Mouse (Mus musculus) layer of hippocampus, adult 18-20 months (tissue): Measurements from ENCODE around the gene Fam120b. TPM values are rescaled to one million over a fixed set of nuclear protein-coding genes. Genes with fewer than 3 reads are reported as not detected.

Experiments
- DNase-seq, 2 experiments: peaks; one replicate each; pipeline ENCODE4 v3.0.0; 2022; ENCODE audit warnings: low spot score in 2 of 2
- long read RNA-seq: library from polyadenylated mRNA; stranded (forward); transcript quantifications from one replicate; pipeline ENCODE4 v2.0.0, GENCODE M21; 2021
- total RNA-seq, 2 experiments: library from RNA; stranded (reverse); gene quantifications; 2 replicates each; pipeline ENCODE4 v1.2.3; 2021

Gene Fam120b
- total RNA-seq = 10 to 100 TPM; 48.6 to 48.9 TPM
- long read RNA-seq, full-length matches to known transcripts = 54 of 78 reads
- long read RNA-seq, partial matches to known transcripts = 8 of 78 reads
- long read RNA-seq, other reads (novel, unspliced or antisense) = 16 of 78 reads

GRCm38 (mm10) chr17:15395997-15396675, at the start of gene Fam120b:
Gene Fam120b (plus strand): TSS chr17:15396202.
- peak; percentile 92 to 96 for DNase-seq

GRCm38 (mm10) chr17:15350152-15350551, 45.9 kb upstream of the Fam120b start:
- DNase-seq = no peak

GRCm38 (mm10) chr17:15352869-15353610, 43.0 kb upstream of the Fam120b start:
- DNase-seq = no peak

DNA sequence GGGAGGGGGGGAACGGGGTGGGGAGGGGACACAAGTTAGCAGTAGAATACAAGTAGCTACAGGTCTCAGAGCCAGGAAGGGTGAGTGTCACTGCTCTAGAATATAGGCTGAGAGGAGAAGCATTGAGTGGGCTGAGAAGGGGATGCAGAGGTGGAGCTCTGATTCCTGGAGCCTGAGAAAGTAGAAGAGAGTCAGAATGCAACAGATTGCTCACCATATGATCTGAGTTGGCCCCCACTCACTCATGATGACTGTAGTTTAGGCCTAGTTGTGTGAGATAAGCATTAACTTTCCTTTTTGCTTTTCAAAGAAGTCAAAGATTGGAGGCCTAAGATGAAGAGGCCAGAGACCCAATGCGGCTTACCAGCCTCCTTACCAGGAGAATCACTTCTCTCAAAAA, 42.0 kb upstream of the Fam120b start:
- DNase-seq = peak in 1 of 2 experiments; percentile 74

- no peak for DNase-seq
Observed at GRCm38 (mm10) chr17:15355072-15355471, 40.9 kb upstream of the Fam120b start.

- DNase-seq = no peak
Observed at GRCm38 (mm10) chr17:15356526-15356925, 39.5 kb upstream of the Fam120b start.

DNA sequence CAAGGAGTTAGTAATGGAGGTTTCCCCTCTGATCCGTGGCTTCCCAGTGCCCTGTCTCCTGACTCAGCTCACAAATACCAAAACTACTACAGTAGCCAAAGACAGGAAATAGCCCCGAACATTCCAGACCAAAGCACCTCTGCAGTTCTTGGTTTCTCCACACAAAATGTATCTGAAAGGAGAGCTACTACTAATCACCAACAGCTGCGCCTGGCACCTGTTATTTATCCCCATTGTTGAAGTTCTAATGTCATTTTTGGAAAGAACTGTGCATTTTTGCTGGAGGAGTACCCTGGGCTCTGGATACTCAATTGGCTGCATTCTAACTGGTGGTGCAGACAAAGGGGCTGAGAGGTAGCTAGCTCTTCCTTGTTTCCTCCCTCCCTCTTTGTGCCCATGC, 38.9 kb upstream of the Fam120b start:
- peak in 1 of 2 experiments; percentile 36 for DNase-seq

DNA sequence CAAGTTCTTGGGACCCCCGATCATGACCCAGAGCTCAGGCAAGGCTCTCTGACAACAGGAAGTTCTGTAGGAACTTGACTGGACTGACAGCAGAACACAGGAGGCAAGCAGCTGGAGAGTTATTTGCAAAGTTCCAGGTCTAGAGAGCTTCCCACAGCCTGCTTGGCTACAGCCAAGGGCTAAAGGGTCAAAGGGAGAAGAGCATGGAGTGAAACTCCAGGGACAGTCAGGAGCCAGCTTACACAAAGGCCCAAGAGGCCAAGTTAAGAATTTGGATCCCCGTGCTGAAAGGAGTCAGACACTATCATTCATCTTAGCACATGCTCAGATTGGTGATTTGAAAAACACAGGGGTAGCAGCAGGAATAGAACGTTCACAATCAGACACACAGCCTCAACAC, 32.3 kb upstream of the Fam120b start:
- no peak for DNase-seq

GRCm38 (mm10) chr17:15365650-15366049, 30.4 kb upstream of the Fam120b start:
- no peak for DNase-seq

GRCm38 (mm10) chr17:15370401-15370800, 25.6 kb upstream of the Fam120b start:
- DNase-seq = no peak

DNA sequence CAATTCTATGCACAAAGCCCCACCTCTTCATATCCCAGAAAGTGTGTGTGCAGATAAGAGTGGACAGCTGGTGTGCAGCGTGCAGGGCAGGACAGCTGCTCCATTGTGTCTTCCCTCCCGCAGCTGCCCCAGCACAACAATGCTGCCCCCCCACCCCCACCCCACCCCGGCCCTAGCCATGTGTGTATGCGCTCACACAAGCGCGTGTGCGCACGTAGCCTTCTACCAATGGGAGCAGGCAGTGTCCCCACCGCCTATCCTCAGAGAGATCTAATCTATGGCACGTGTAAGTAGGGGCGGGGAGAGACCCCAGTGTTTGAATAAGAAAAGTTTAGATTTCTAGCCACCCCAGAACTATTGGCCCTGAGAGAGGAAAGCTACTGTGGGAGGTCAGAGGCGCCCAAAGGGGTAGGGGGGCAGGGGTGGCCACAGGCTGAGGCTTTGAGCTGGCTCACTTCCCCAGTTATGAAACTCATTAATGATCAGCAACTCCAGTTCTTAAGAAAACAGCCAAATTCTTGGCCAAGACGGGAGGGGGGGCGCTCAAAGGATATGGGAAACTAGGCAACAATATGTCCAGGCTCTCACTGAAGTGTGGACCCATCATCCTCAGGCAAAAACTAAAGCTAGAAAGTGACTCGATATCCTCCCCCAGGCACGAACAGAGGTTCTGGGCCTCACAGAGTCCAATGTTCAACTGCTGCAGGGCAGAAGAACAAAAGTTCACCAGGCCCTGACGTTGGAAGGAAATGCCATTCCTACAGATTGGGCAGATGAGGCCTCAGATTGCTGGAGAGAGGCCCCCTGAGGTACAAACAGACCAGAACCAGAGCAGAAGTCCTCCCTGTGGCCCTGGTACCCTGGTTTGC, 23.8 kb upstream of the Fam120b start:
- no peak for DNase-seq

- no peak for DNase-seq
Observed at GRCm38 (mm10) chr17:15372931-15373652, 22.9 kb upstream of the Fam120b start.

GRCm38 (mm10) chr17:15374321-15375141, 21.5 kb upstream of the Fam120b start:
- no peak for DNase-seq

DNA sequence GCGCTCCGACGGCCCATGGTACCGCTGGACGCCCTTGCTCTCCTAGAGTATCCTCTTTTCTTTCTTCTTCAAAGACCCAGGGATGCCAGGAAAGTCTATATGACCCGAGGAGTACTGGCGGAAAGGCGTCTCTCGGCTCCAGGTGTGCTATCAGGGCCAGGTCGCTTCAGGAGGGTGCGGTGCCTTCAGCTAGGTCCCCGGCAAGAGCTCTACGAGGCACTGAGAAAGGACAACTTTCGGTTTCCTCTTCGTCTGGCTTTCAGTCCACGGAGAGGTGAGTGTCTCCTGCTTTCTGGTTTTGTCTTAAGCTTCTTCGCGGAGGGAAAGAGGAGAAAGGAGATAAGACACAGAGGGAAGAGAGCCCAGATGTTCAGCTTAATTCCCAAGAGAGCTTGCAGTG, 20.8 kb upstream of the Fam120b start:
- DNase-seq = no peak

GRCm38 (mm10) chr17:15375701-15376493, 20.1 kb upstream of the Fam120b start:
- DNase-seq = peak in 1 of 2 experiments; percentile 59

GRCm38 (mm10) chr17:15376494-15377181, 19.4 kb upstream of the Fam120b start, which contains the start of gene Dll1:
Gene Dll1 (minus strand): TSS chr17:15376872.
- peak in 1 of 2 experiments; percentile 48 for DNase-seq

DNA sequence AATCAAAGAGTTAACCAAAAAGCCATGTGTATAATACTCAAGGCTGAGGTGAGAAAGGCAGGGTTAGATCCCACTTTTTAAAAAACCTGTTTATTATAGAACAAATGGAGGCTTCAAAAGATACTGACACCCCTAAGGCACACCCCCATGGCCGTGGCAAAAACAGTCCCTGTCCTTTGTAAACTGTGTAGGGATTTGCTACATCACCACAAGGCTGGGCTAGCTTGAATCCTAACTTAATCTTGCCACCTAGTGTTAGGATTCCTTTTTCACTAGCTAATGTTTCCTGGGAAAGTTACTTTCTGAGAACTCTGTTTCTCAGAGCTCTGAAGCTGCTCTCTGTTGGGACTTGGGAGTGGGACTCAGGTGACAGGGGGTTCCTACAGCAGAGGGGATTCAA, 18.1 kb upstream of the Fam120b start:
- DNase-seq = peak in 1 of 2 experiments; percentile 62

DNA sequence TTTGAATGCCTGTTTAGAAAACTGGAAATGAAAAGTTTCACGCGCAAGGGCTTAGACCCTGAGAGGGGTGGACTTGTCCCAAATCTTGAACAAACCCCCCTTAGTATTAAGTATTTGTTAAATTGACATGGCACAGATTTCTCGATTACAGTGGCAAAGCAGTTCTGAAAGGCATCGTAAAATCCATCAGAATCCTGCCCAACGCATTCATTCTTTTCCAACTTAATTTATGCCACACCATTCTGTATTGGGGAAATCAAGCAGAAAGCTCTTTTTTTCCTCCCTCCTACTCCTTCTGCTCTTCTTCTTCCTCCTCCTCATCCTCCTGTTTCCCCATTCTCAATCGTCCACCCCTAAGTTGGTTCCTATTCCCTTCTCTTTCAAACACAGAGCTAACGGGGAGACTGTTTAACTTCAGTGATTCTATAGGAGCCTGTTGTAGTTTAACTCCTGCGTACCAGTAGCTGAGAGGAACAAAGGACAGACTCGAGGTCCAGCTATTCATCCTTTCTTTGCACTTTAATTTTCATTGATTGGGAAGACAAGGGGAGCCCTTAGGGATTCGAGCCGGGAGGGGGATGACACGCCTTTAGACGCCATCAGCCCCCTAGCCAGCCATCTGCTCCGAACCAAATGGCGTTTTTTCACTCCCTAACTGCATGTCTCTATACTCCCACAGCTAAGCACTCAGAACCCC, 17.4 kb upstream of the Fam120b start:
- peak in 1 of 2 experiments; percentile 60 for DNase-seq
